Mouse (Mus musculus): ENCODE measurements at regions not wholly inside any gene's neighbourhood (a gene's known extent, or its start where the extent isn't known, plus 50 kb on each side); places are given as distances from the start of the nearest gene placed in this dataset.

DNA sequence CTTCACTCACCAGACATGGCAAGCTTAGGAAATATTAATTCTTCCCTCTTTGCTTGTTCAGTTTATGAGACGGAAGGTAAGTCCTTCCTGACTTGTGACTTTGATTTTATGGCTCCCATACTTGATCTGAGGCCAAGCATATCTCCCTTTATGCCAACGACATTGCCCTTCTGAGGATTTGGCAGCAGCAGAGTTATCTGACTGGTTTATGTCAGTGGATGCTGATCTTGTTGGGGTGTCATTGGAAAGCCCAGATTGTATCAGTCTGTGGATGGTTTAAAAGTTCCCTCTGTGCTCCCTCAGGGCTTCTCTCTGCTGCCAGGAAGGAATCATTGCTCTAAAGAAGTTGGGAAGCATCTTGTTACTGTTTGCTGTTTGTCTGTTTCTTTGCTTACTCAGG lies 242.5 kb downstream of the Hhipl2 start:
- no peak for TF ChIP-seq POLR2A (IDR thresholded peaks at IDR 0.05; ENCODE audit: borderline replicate concordance, extremely low read depth, insufficient read depth, insufficient read length)
- no peak for DNase-seq (ENCODE audit: low spot score)
- Histone ChIP-seq H3K36me3 (ENCODE audit: control insufficient read depth, insufficient read depth, low read length) (no peaks in the 10 kb centered on the region), H3K4me2 (replicated peaks; ENCODE audit: low read depth, low read length, severe bottlenecking) (no peak overlapping the region), H3K9me3 (ENCODE audit: control insufficient read depth, low read length) (no peaks in the 10 kb centered on the region), H3K4me3 (replicated peaks; ENCODE audit: low read length) (no peak overlapping the region), H3K4me1 (ENCODE audit: control insufficient read depth, insufficient read depth, low read length) (no peaks in the 10 kb centered on the region), H3K27me3 (ENCODE audit: control insufficient read depth, insufficient read depth, low read length) (no peaks in the 10 kb centered on the region), H3K27ac (replicated peaks; ENCODE audit: low read depth, low read length) (no peak overlapping the region), H3K9ac (ENCODE audit: low read depth, low read length, severe bottlenecking) (no peak overlapping the region)
- WGBS, result 58% methylated on average over 2 of the region's 2 CpGs
- no peak for ATAC-seq (ENCODE audit: low FRiP score, low read depth)

DNA sequence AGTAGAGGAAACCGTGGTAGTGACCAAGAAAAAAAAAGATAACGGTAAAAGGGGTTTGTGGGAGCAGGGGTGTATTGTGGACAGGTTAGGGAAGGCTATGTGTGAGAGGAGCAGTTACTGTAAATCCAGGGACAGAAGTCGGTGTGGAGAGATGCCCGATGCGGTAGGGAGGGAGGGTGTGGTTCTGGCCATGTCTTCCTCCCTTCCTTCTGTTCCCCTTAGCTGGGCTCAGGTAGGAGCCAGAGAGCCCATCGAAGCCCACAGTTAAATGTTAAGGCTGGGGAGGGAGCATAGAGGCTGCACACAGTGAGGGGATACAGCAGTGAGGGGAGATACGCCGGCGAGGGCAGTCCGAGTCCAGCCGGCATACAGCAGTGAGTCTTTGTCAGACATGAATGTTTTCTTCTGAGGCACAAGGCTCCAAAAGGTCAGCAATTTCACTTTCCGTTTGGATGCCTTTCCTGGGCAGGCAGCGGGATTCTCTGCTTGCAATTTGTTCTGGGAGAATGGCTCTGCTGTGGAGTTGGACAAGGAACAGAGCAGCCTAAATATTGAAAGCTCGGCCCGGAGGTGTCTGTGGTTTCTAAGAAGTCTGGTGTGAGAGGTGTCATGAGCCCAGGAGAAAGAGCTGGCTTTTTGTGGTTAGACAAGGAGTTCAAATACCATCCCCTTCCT lies 244.5 kb downstream of the Hhipl2 start:
- Histone ChIP-seq H3K9me3 (ENCODE audit: control insufficient read depth, low read length) (peaks cover 3% of the 10 kb centered on the region; the same call in 1 of the 2 replicates), H3K4me1 (ENCODE audit: control insufficient read depth, insufficient read depth, low read length) (no peaks in the 10 kb centered on the region), H3K4me2 (replicated peaks; ENCODE audit: low read depth, low read length, severe bottlenecking) (no peak overlapping the region), H3K27ac (replicated peaks; ENCODE audit: low read depth, low read length) (no peak overlapping the region), H3K4me3 (replicated peaks; ENCODE audit: low read length) (no peak overlapping the region), H3K9ac (ENCODE audit: low read depth, low read length, severe bottlenecking) (no peak overlapping the region), H3K36me3 (ENCODE audit: control insufficient read depth, insufficient read depth, low read length) (no peaks in the 10 kb centered on the region), H3K27me3 (ENCODE audit: control insufficient read depth, insufficient read depth, low read length) (no peaks in the 10 kb centered on the region)
- TF ChIP-seq POLR2A (IDR thresholded peaks at IDR 0.05; ENCODE audit: borderline replicate concordance, extremely low read depth, insufficient read depth, insufficient read length), result no peak
- DNase-seq (ENCODE audit: low spot score) (no peak), ATAC-seq (ENCODE audit: low FRiP score, low read depth) (no peak)
- WGBS, result 84% methylated on average over 15 of the region's 15 CpGs

GRCm38 (mm10) chr1:183669271-183669670 lies 251.3 kb downstream of the Hhipl2 start:
- no peak for TF ChIP-seq POLR2A (IDR thresholded peaks at IDR 0.05; ENCODE audit: borderline replicate concordance, extremely low read depth, insufficient read depth, insufficient read length)
- no peak overlapping the region for H3K4me2 ChIP-seq (replicated peaks; ENCODE audit: low read depth, low read length, severe bottlenecking)
- no peak for ATAC-seq (ENCODE audit: low FRiP score, low read depth)
- no peak for DNase-seq (ENCODE audit: low spot score)
- WGBS, result 76% methylated on average over 8 of the region's 8 CpGs
- no peak overlapping the region for H3K9ac ChIP-seq (ENCODE audit: low read depth, low read length, severe bottlenecking)
- H3K36me3 ChIP-seq (ENCODE audit: control insufficient read depth, insufficient read depth, low read length), result no peaks in the 10 kb centered on the region
- H3K27ac ChIP-seq (replicated peaks; ENCODE audit: low read depth, low read length), result no peak overlapping the region
- H3K27me3 ChIP-seq (ENCODE audit: control insufficient read depth, insufficient read depth, low read length), result no peaks in the 10 kb centered on the region
- no peak overlapping the region for H3K4me3 ChIP-seq (replicated peaks; ENCODE audit: low read length)
- no peaks in the 10 kb centered on the region for H3K4me1 ChIP-seq (ENCODE audit: control insufficient read depth, insufficient read depth, low read length)
- H3K9me3 ChIP-seq (ENCODE audit: control insufficient read depth, low read length), result peaks cover 3% of the 10 kb centered on the region; the same call in 1 of the 2 replicates

GRCm38 (mm10) chr1:183669674-183670073 lies 251.7 kb downstream of the Hhipl2 start:
- Histone ChIP-seq H3K36me3 (ENCODE audit: control insufficient read depth, insufficient read depth, low read length) (no peaks in the 10 kb centered on the region), H3K27me3 (ENCODE audit: control insufficient read depth, insufficient read depth, low read length) (no peaks in the 10 kb centered on the region), H3K4me1 (ENCODE audit: control insufficient read depth, insufficient read depth, low read length) (no peaks in the 10 kb centered on the region), H3K4me3 (replicated peaks; ENCODE audit: low read length) (no peak overlapping the region), H3K4me2 (replicated peaks; ENCODE audit: low read depth, low read length, severe bottlenecking) (no peak overlapping the region), H3K9ac (ENCODE audit: low read depth, low read length, severe bottlenecking) (no peak overlapping the region), H3K9me3 (ENCODE audit: control insufficient read depth, low read length) (peaks cover 3% of the 10 kb centered on the region; the same call in 1 of the 2 replicates), H3K27ac (replicated peaks; ENCODE audit: low read depth, low read length) (no peak overlapping the region)
- ATAC-seq (ENCODE audit: low FRiP score, low read depth) (no peak), DNase-seq (ENCODE audit: low spot score) (peak; percentile 55)
- TF ChIP-seq POLR2A (IDR thresholded peaks at IDR 0.05; ENCODE audit: borderline replicate concordance, extremely low read depth, insufficient read depth, insufficient read length), result no peak
- WGBS, result 55% methylated on average over 11 of the region's 11 CpGs

DNA sequence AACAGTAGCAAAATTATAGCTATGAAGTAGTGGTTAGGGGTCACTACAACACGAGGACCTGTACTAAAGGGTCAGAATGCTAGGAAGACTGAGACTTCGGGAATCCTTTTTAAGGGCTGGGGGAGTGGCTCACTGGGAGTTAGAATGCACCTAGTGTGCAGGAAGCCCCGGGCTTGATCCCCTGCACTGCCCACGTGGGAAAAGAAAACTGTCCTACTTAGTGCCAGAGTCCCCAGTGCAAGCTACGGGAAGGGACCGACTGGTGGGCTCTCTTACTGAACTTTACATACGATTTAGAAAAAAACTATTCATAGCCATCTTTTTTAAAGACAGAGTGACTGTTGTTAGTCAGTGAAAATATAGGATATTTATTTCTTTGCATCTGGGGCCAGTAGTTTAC lies 252.5 kb downstream of the Hhipl2 start:
- TF ChIP-seq POLR2A (IDR thresholded peaks at IDR 0.05; ENCODE audit: borderline replicate concordance, extremely low read depth, insufficient read depth, insufficient read length), result no peak
- Histone ChIP-seq H3K27ac (replicated peaks; ENCODE audit: low read depth, low read length) (no peak overlapping the region), H3K27me3 (ENCODE audit: control insufficient read depth, insufficient read depth, low read length) (no peaks in the 10 kb centered on the region), H3K9ac (ENCODE audit: low read depth, low read length, severe bottlenecking) (no peak overlapping the region), H3K9me3 (ENCODE audit: control insufficient read depth, low read length) (peaks cover 3% of the 10 kb centered on the region; the same call in 1 of the 2 replicates), H3K4me1 (ENCODE audit: control insufficient read depth, insufficient read depth, low read length) (no peaks in the 10 kb centered on the region), H3K4me3 (replicated peaks; ENCODE audit: low read length) (no peak overlapping the region), H3K36me3 (ENCODE audit: control insufficient read depth, insufficient read depth, low read length) (no peaks in the 10 kb centered on the region), H3K4me2 (replicated peaks; ENCODE audit: low read depth, low read length, severe bottlenecking) (no peak overlapping the region)
- WGBS, result 72% methylated on average over 7 of the region's 7 CpGs
- DNase-seq (ENCODE audit: low spot score) (no peak), ATAC-seq (ENCODE audit: low FRiP score, low read depth) (no peak)
